Mouse (Mus musculus) heart, embryonic 11.5 days (tissue): Measurements from ENCODE around the gene Zfp653. TPM values are rescaled to one million over a fixed set of nuclear protein-coding genes. Genes with fewer than 3 reads are reported as not detected.

Source experiments
- ATAC-seq: fragments of 200-750 bp; cut with Nextera tagmentation; replicated peaks from 2 replicates; pipeline ENCODE4 v1.8.0; 2017; ENCODE audit warnings: moderate library complexity; ENCODE audit not compliant: insufficient number of reproducible peaks, low FRiP score, low TSS enrichment
- H3K27ac ChIP-seq: fragments of 300-500 bp; sonication (generic); 2 replicates; pipeline ENCODE4 v1.5.1; 2014; ENCODE audit warnings: mild to moderate bottlenecking, low read depth, low read length
- H3K27me3 ChIP-seq: fragments of 300-500 bp; sonication (generic); 2 replicates; pipeline ENCODE4 v1.6.1; 2014; ENCODE audit warnings: mild to moderate bottlenecking, low read length, mixed read lengths; ENCODE audit not compliant: control insufficient read depth, insufficient read depth
- H3K36me3 ChIP-seq: fragments of 300-500 bp; sonication (generic); 2 replicates; pipeline ENCODE4 v1.6.1; 2014; ENCODE audit warnings: mild to moderate bottlenecking, low read length, moderate library complexity, mixed read lengths; ENCODE audit not compliant: control insufficient read depth, insufficient read depth
- H3K4me1 ChIP-seq: fragments of 300-500 bp; sonication (generic); 2 replicates; pipeline ENCODE4 v1.6.1; 2014; ENCODE audit warnings: low read length; ENCODE audit not compliant: control insufficient read depth, insufficient read depth
- H3K4me2 ChIP-seq: fragments of 300-500 bp; sonication (generic); 2 replicates; pipeline ENCODE4 v1.6.1; 2014; ENCODE audit warnings: mild to moderate bottlenecking, moderate library complexity
- H3K4me3 ChIP-seq: fragments of 300-500 bp; sonication (generic); 2 replicates; pipeline ENCODE4 v1.5.1; 2014; ENCODE audit warnings: low read depth, low read length
- H3K9ac ChIP-seq: fragments of 300-500 bp; sonication (generic); 2 replicates; pipeline ENCODE4 v1.6.1; 2014; ENCODE audit warnings: mild to moderate bottlenecking, low read depth, low read length, moderate library complexity
- H3K9me3 ChIP-seq: fragments of 300-500 bp; sonication (generic); replicated peaks from 2 replicates; pipeline ENCODE4 v1.6.1; 2016; ENCODE audit warnings: low read length; ENCODE audit not compliant: control insufficient read depth
- WGBS: fragments of 180-500 bp; shearing (Covaris S2); extraction: QIAGEN DNeasy Blood & Tissue Kit; methylation state at CpG from one replicate; pipeline ENCODE4 v1.1.7; 2014; ENCODE audit not compliant: insufficient replicate concordance; 5-methylcytosine and 5-hydroxymethylcytosine counted together
- polyA plus RNA-seq: library from polyadenylated mRNA; unstranded; fragments of >200 nt; fragmentation: Nextera tagmentation; extraction: Ambion mirVana; gene quantifications from 2 replicates; pipeline ENCODE4 v1.2.1, GENCODE M21; 2014

Zfp653 gene
- polyA plus RNA-seq, 1 experiment from 2014 or later = 6.7 TPM

GRCm38 (mm10) chr9:22051161-22051957 is 19.8 kb downstream of the Zfp653 start:
- Histone ChIP-seq H3K9me3 (no peaks in the 10 kb centered on the region), H3K9ac (no peak overlapping the region), H3K27me3 (peaks cover 71% of the 10 kb centered on the region), H3K4me1 (peaks cover 28% of the 10 kb centered on the region), H3K4me3 (peak overlapping the region; percentile 39), H3K36me3 (no peaks in the 10 kb centered on the region), H3K4me2 (peak overlapping the region; percentile 66), H3K27ac (no peak overlapping the region)
- WGBS = 3% methylated on average over 65 of the region's 67 CpGs
- ATAC-seq = no peak

- Histone ChIP-seq H3K4me1 (peaks cover 28% of the 10 kb centered on the region), H3K9ac (no peak overlapping the region), H3K27ac (no peak overlapping the region), H3K36me3 (no peaks in the 10 kb centered on the region), H3K9me3 (no peaks in the 10 kb centered on the region), H3K4me2 (peak overlapping the region; percentile 66), H3K27me3 (peaks cover 65% of the 10 kb centered on the region), H3K4me3 (peak overlapping the region; percentile 39)
- WGBS = under 1% methylated on average over 37 of the region's 43 CpGs
- ATAC-seq = peak; percentile 66
These were observed 20.8 kb downstream of the Zfp653 start for GRCm38 (mm10) chr9:22050351-22050889.

DNA sequence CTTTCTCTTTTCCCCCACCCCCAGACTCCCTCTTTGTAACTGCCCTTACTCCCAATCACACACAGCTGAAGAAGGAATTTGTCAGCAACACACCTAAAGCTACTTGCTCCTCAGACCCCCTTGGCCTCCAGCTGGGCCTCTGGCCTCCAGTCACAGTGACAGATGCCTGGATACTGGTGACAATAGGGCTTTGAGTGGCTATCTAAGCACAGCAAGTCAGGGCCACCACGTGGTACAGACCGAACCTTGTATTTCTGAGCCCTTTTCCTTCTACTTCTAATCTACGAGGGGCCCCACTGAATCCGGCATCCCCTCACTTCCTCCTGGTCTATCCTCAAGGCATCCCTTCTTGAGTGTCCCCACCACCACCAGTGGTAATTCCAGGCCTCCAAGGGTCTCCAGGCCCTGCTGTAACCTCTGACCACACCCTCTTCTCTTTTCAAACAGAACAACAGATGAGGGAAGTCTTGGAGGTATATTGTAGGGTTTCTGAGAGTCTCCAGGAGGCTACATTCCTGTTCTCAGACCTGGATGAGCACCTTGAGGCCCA is 21.4 kb downstream of the Zfp653 start:
- no peaks in the 10 kb centered on the region for H3K9me3 ChIP-seq
- no peak overlapping the region for H3K27ac ChIP-seq
- ATAC-seq = no peak
- H3K36me3 ChIP-seq = no peaks in the 10 kb centered on the region
- peaks cover 62% of the 10 kb centered on the region for H3K27me3 ChIP-seq
- no peak overlapping the region for H3K4me2 ChIP-seq
- no peak overlapping the region for H3K4me3 ChIP-seq
- no peak overlapping the region for H3K9ac ChIP-seq
- 39% methylated on average over 4 of the region's 4 CpGs for WGBS
- peaks cover 26% of the 10 kb centered on the region for H3K4me1 ChIP-seq

- Histone ChIP-seq H3K4me2 (no peak overlapping the region), H3K27ac (no peak overlapping the region), H3K36me3 (no peaks in the 10 kb centered on the region), H3K9ac (no peak overlapping the region), H3K9me3 (no peaks in the 10 kb centered on the region), H3K4me3 (no peak overlapping the region), H3K27me3 (peaks cover 57% of the 10 kb centered on the region), H3K4me1 (peaks cover 22% of the 10 kb centered on the region)
- 62% methylated on average over 11 of the region's 11 CpGs for WGBS
- ATAC-seq = no peak
These were observed 21.9 kb downstream of the Zfp653 start for GRCm38 (mm10) chr9:22049315-22049714.

DNA sequence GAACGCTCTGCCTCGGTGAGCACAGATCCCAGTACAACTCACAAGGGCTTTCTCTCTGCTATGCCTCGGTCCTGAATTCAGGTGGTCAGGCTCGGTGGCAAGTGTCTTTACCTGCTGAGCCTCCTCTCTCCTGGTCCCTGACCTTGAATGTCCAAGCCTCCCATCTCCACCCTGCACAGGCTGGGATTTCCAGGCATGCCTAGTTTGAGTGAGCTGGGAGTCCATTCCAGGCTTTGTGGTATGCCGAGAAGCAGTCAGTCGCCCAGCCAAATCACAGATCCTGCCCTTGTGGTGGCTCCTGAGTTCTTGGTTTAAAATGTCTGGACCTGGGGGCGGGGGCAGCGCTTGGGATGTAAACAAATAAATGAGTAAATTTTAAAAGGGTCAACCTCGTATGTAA is 23.8 kb downstream of the Zfp653 start:
- 52% methylated on average over 9 of the region's 9 CpGs for WGBS
- peaks cover 22% of the 10 kb centered on the region for H3K4me1 ChIP-seq
- no peak overlapping the region for H3K9ac ChIP-seq
- H3K4me3 ChIP-seq = no peak overlapping the region
- H3K36me3 ChIP-seq = no peaks in the 10 kb centered on the region
- no peak overlapping the region for H3K4me2 ChIP-seq
- H3K27me3 ChIP-seq = peaks cover 40% of the 10 kb centered on the region
- H3K9me3 ChIP-seq = no peaks in the 10 kb centered on the region
- H3K27ac ChIP-seq = no peak overlapping the region
- no peak for ATAC-seq

GRCm38 (mm10) chr9:22041832-22042231 is 29.3 kb downstream of the Zfp653 start:
- Histone ChIP-seq H3K4me1 (no peaks in the 10 kb centered on the region), H3K27ac (no peak overlapping the region), H3K36me3 (no peaks in the 10 kb centered on the region), H3K4me2 (no peak overlapping the region), H3K27me3 (no peaks in the 10 kb centered on the region), H3K9ac (no peak overlapping the region), H3K4me3 (no peak overlapping the region), H3K9me3 (no peaks in the 10 kb centered on the region)
- WGBS = 54% methylated on average over 2 of the region's 2 CpGs
- ATAC-seq = no peak

GRCm38 (mm10) chr9:22037826-22038225 is 33.4 kb downstream of the Zfp653 start:
- Histone ChIP-seq H3K9me3 (no peaks in the 10 kb centered on the region), H3K27ac (no peak overlapping the region), H3K27me3 (no peaks in the 10 kb centered on the region), H3K4me3 (no peak overlapping the region), H3K36me3 (no peaks in the 10 kb centered on the region), H3K9ac (no peak overlapping the region), H3K4me1 (no peaks in the 10 kb centered on the region), H3K4me2 (no peak overlapping the region)
- WGBS = 75% methylated on average over 10 of the region's 10 CpGs
- no peak for ATAC-seq

GRCm38 (mm10) chr9:22035300-22036044 is 35.7 kb downstream of the Zfp653 start:
- Histone ChIP-seq H3K4me3 (no peak overlapping the region), H3K4me1 (no peaks in the 10 kb centered on the region), H3K27me3 (no peaks in the 10 kb centered on the region), H3K36me3 (no peaks in the 10 kb centered on the region), H3K9me3 (no peaks in the 10 kb centered on the region), H3K27ac (no peak overlapping the region), H3K9ac (no peak overlapping the region), H3K4me2 (no peak overlapping the region)
- 49% methylated on average over 6 of the region's 6 CpGs for WGBS
- no peak for ATAC-seq
